Mouse (Mus musculus): ENCODE measurements at regions not wholly inside any gene's neighbourhood (a gene's known extent, or its start where the extent isn't known, plus 50 kb on each side); places are given as distances from the start of the nearest gene placed in this dataset.

- TF ChIP-seq CTCF (IDR thresholded peaks at IDR 0.05; ENCODE audit: borderline replicate concordance, insufficient read depth, low read depth, low read length) (no peak), POLR2A (IDR thresholded peaks at IDR 0.05; ENCODE audit: borderline replicate concordance, insufficient read depth, low read length) (no peak)
These were observed 83.0 kb downstream of the Perp start for GRCm38 (mm10) chr10:18927811-18928210.

Data from cerebellum, adult 2 months (tissue).